Mouse (Mus musculus) liver, adult 2 months (tissue): ENCODE measurements around the gene N4bp2.

Experiments
- CTCF ChIP-seq: fragments of 200-500 bp; IDR thresholded peaks from 2 replicates; pipeline ENCODE4 v1.5.1; 2011; ENCODE audit warnings: low read depth, low read length, control low read depth
- POLR2A ChIP-seq: fragments of 200-500 bp; IDR thresholded peaks from 2 replicates; pipeline ENCODE4 v1.6.1; 2011; ENCODE audit warnings: low read length, control low read depth; ENCODE audit not compliant: insufficient read depth; ENCODE audit errors: extremely low read depth

- no peak for TF ChIP-seq POLR2A
- TF ChIP-seq CTCF: no peak
Measured at GRCm38 (mm10) chr5:65878367-65878766, 115.0 kb downstream of the N4bp2 start.
